Mouse (Mus musculus): ENCODE results near the gene Brca2. TPM values are rescaled to one million over a fixed set of nuclear protein-coding genes. Genes with fewer than 3 reads are reported as not detected.

The Brca2 gene
- polyA plus RNA-seq, 1 experiment from 2014 or later, result 23.4 TPM

DNA sequence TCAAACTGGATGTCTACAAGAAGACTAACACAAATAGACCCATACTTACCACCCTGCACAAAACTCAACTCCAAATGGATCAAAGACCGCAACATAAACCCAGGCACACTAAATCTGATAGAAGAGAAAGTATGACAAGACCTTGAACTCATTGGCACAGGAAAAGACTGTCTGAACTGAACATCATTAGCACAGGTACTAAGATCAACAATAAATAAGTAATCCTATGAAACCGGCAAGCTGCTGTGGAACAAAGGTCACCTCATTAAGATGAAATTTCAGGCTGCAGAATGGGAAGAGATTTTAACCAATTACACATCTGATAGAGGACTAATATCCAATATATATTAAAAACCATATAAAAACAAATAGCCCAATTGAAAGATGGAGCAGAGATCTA, 93.8 kb downstream of the Brca2 start:
- Histone ChIP-seq H3K4me1 (replicated peaks; ENCODE audit: control insufficient read depth, insufficient read depth, low read length) (no peaks in the 10 kb centered on the region; the same call in 1 of the 2 replicates), H3K4me3 (ENCODE audit: low read length) (no peak overlapping the region), H3K9me3 (ENCODE audit: control insufficient read depth, low read length) (no peaks in the 10 kb centered on the region), H3K27me3 (ENCODE audit: control insufficient read depth, insufficient read depth, low read depth, low read length) (no peaks in the 10 kb centered on the region), H3K4me2 (ENCODE audit: low read depth, low read length) (no peak overlapping the region), H3K9ac (ENCODE audit: low read length) (no peak overlapping the region), H3K27ac (ENCODE audit: low read length) (no peak overlapping the region), H3K36me3 (ENCODE audit: control insufficient read depth, insufficient read depth, low read length) (no peaks in the 10 kb centered on the region)
- no peak for ATAC-seq (ENCODE audit: low read depth)
- WGBS, result 89% methylated on average over 2 of the region's 2 CpGs

DNA sequence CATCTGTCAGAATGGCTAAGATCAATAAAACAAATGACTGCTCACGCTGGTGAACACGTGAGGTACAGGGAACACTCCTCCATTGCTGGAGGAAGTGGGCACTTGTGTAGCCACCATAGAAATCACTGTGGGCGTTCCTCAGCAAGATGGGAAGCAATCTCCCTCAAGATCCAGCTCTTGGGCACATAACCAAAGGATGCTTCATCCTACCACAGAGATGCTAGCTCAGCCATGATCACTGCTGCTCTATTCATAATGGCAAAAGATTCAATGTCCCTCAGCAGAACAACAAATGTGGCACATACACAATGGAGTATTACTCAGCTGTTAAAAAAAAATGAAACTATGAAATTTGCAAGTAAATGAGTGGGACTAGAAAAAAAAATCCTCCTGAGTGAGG, 94.3 kb downstream of the Brca2 start:
- Histone ChIP-seq H3K27ac (ENCODE audit: low read length) (no peak overlapping the region), H3K4me2 (ENCODE audit: low read depth, low read length) (no peak overlapping the region), H3K4me3 (ENCODE audit: low read length) (no peak overlapping the region), H3K9ac (ENCODE audit: low read length) (no peak overlapping the region), H3K36me3 (ENCODE audit: control insufficient read depth, insufficient read depth, low read length) (no peaks in the 10 kb centered on the region), H3K4me1 (replicated peaks; ENCODE audit: control insufficient read depth, insufficient read depth, low read length) (no peaks in the 10 kb centered on the region; the same call in 1 of the 2 replicates), H3K9me3 (ENCODE audit: control insufficient read depth, low read length) (no peaks in the 10 kb centered on the region), H3K27me3 (ENCODE audit: control insufficient read depth, insufficient read depth, low read depth, low read length) (no peaks in the 10 kb centered on the region)
- WGBS, result 66% methylated on average over 3 of the region's 3 CpGs
- ATAC-seq (ENCODE audit: low read depth), result no peak

GRCm38 (mm10) chr5:150618599-150619355, 96.3 kb downstream of the Brca2 start:
- Histone ChIP-seq H3K4me1 (replicated peaks; ENCODE audit: control insufficient read depth, insufficient read depth, low read length) (peaks cover 4% of the 10 kb centered on the region; the same call in 1 of the 2 replicates), H3K4me3 (ENCODE audit: low read length) (no peak overlapping the region), H3K9ac (ENCODE audit: low read length) (no peak overlapping the region), H3K27me3 (ENCODE audit: control insufficient read depth, insufficient read depth, low read depth, low read length) (no peaks in the 10 kb centered on the region), H3K4me2 (ENCODE audit: low read depth, low read length) (no peak overlapping the region), H3K27ac (ENCODE audit: low read length) (no peak overlapping the region), H3K9me3 (ENCODE audit: control insufficient read depth, low read length) (no peaks in the 10 kb centered on the region), H3K36me3 (ENCODE audit: control insufficient read depth, insufficient read depth, low read length) (no peaks in the 10 kb centered on the region)
- no peak for ATAC-seq (ENCODE audit: low read depth)
- 90% methylated on average over 10 of the region's 10 CpGs for WGBS

Other genes starting within 250 kb of the Brca2 start
- gene Zar1l, start 4.5 kb upstream of the Brca2 start, polyA plus RNA-seq (2015; fragmentation: Nextera tagmentation; extraction: Ambion mirVana), result not detected in 2 replicates
- 5.7 and 7.2 TPM in 2 replicates for gene N4bp2l1, start 74.6 kb downstream of the Brca2 start, polyA plus RNA-seq (2015; fragmentation: Nextera tagmentation; extraction: Ambion mirVana)
- gene N4bp2l2, start 143.6 kb downstream of the Brca2 start, polyA plus RNA-seq (2015; fragmentation: Nextera tagmentation; extraction: Ambion mirVana), result 36.0 and 42.0 TPM in 2 replicates
- gene Pds5b, start 151.1 kb downstream of the Brca2 start, polyA plus RNA-seq (2015; fragmentation: Nextera tagmentation; extraction: Ambion mirVana), result 32.0 and 32.1 TPM in 2 replicates

All from lung, embryonic 16.5 days (tissue).